Mouse (Mus musculus) stomach, postnatal 0 days (tissue): ENCODE measurements around the gene H1foo. TPM values are rescaled to one million over a fixed set of nuclear protein-coding genes. Genes with fewer than 3 reads are reported as not detected.

Source experiments
- ATAC-seq: fragments of 200-750 bp; cut with Nextera tagmentation; 2 replicates; pipeline ENCODE4 v1.8.0; 2017; ENCODE audit not compliant: low FRiP score, low TSS enrichment
- DNase-seq: peaks from one replicate; pipeline ENCODE4 v3.0.0-alpha.2; 2016; ENCODE audit warnings: low spot score
- H3K27ac ChIP-seq: fragments of 300-500 bp; sonication (generic); replicated peaks from 2 replicates; pipeline ENCODE4 v1.5.1; 2014; ENCODE audit warnings: mild to moderate bottlenecking, control low read depth
- H3K27me3 ChIP-seq: fragments of 300-500 bp; sonication (generic); 2 replicates; pipeline ENCODE4 v1.6.1; 2014; ENCODE audit warnings: low read length; ENCODE audit not compliant: control insufficient read depth, insufficient read depth
- H3K36me3 ChIP-seq: fragments of 300-500 bp; sonication (generic); 2 replicates; pipeline ENCODE4 v1.6.1; 2014; ENCODE audit warnings: low read length, mixed read lengths; ENCODE audit not compliant: control insufficient read depth, insufficient read depth
- H3K4me1 ChIP-seq: fragments of 300-500 bp; sonication (generic); replicated peaks from 2 replicates; pipeline ENCODE4 v1.6.1; 2014; ENCODE audit warnings: antibody characterized with exemption; ENCODE audit not compliant: control insufficient read depth, insufficient read depth
- H3K4me2 ChIP-seq: fragments of 300-500 bp; sonication (generic); replicated peaks from 2 replicates; pipeline ENCODE4 v1.6.1; 2014; ENCODE audit warnings: low read depth, mild to moderate bottlenecking, control low read depth, moderate library complexity
- H3K4me3 ChIP-seq: fragments of 300-500 bp; sonication (generic); 2 replicates; pipeline ENCODE4 v1.5.1; 2014; ENCODE audit warnings: low read depth, low read length, control low read depth
- H3K9ac ChIP-seq: fragments of 300-500 bp; sonication (generic); 2 replicates; pipeline ENCODE4 v1.6.1; 2014; ENCODE audit warnings: mild to moderate bottlenecking, low read length, control low read depth, mixed read lengths
- H3K9me3 ChIP-seq: fragments of 300-500 bp; sonication (generic); 2 replicates; pipeline ENCODE4 v1.6.1; 2016; ENCODE audit warnings: low read length; ENCODE audit not compliant: control insufficient read depth
- CTCF ChIP-seq: IDR thresholded peaks from 2 replicates; pipeline ENCODE4 v1.5.1; 2016; ENCODE audit warnings: antibody characterized with exemption, low read depth, mild to moderate bottlenecking, moderate library complexity
- EP300 ChIP-seq: optimal IDR thresholded peaks from 2 replicates; pipeline ENCODE3; 2016; ENCODE audit warnings: antibody characterized with exemption
- WGBS: fragments of 180-500 bp; shearing (Covaris S2); extraction: QIAGEN DNeasy Blood & Tissue Kit; methylation state at CpG from one replicate; pipeline ENCODE4 v1.1.7; 2014; 5-methylcytosine and 5-hydroxymethylcytosine counted together
- polyA plus RNA-seq: library from polyadenylated mRNA; unstranded; fragments of >200 nt; fragmentation: Nextera tagmentation; extraction: Ambion mirVana; gene quantifications from 2 replicates; pipeline ENCODE4 v1.2.1, GENCODE M21; 2015

Gene H1foo
- polyA plus RNA-seq, 1 experiment from 2014 or later, result not detected

DNA sequence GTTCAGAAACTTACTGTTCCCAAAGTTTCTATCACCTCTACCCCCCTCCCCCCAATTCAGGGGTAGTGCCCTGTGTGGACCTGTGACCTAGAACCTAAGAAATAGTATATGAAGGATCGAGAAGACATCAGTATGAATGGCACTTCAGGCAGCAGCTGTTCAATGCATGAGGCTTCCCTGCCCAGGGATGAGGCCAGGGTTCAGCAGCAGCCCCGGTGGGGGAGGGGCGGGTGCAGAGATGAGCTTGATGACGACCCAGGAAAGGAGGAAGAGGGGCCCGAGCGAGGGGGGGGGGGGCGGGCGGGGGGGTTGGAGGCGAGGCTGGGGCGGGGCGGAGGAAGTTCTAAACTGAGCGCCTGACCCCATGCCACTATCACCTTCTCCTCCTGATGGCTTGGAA is 3.6 kb upstream of the H1foo start:
- TF ChIP-seq EP300 (no peak), CTCF (no peak)
- no peak overlapping the region for H3K4me3 ChIP-seq
- no peak overlapping the region for H3K4me2 ChIP-seq
- no peaks in the 10 kb centered on the region for H3K36me3 ChIP-seq
- WGBS, result 18% methylated on average over 3 of the region's 12 CpGs
- H3K9ac ChIP-seq, result no peak overlapping the region
- DNase-seq, result no peak
- no peaks in the 10 kb centered on the region for H3K27me3 ChIP-seq
- 0 out of 2 replicates have a peak, but pooled peaks cover 3% of the 10 kb centered on the region for H3K9me3 ChIP-seq
- H3K4me1 ChIP-seq, result peaks cover 4% of the 10 kb centered on the region; the same call in 1 of the 2 replicates
- ATAC-seq, result no peak
- H3K27ac ChIP-seq, result no peak overlapping the region

DNA sequence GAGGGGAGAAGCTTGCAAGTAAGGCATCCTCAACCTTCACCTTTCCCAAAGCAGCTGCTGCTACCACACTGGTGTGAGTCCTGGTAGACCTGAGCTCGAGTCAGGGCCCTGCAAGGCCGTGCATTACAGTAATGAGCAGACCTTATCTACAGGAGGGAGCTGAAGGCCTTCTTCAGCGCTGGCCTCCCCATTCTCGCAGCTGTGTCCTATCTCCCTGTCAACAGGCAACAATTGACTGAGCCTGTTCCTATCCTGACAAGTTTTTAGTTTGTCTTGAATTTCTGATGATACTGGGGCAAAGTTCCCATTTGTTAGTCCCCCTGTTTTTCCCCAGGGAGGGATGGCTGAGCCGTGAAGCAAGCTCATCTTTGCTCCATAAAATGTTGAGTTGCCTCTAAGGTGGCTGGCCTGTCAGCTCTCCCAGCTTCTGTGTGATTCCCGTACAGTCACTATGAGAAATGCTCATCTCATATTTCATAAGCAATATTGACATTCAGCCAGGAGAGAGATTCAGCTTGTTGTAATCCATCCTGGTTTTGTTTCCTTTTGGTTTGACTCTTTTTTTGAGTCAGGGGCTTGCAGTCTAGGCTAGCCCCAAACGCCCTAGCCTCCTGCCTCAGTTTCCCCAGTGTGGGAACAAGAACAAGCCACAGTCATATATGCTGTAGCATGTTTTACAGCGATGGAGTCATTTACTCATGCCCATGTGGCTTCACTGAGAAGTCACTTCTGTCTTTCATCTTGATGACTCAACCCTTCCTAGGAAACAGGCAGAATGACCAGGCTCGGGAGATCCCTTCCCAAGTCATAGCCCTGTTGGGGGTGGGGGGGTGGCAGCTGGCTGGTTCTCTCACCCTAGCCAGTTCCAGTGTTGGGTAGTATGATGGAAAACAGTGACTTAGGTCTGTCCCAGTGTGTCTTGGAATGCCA is 975 bp upstream of the H1foo start:
- Histone ChIP-seq H3K9me3 (no peaks in the 10 kb centered on the region), H3K4me2 (no peak overlapping the region), H3K36me3 (no peaks in the 10 kb centered on the region), H3K27ac (no peak overlapping the region), H3K4me3 (no peak overlapping the region), H3K9ac (no peak overlapping the region), H3K27me3 (no peaks in the 10 kb centered on the region), H3K4me1 (peaks cover 4% of the 10 kb centered on the region; the same call in 1 of the 2 replicates)
- DNase-seq (no peak), ATAC-seq (no peak)
- TF ChIP-seq CTCF (no peak), EP300 (no peak)
- 69% methylated on average over 9 of the region's 9 CpGs for WGBS

DNA sequence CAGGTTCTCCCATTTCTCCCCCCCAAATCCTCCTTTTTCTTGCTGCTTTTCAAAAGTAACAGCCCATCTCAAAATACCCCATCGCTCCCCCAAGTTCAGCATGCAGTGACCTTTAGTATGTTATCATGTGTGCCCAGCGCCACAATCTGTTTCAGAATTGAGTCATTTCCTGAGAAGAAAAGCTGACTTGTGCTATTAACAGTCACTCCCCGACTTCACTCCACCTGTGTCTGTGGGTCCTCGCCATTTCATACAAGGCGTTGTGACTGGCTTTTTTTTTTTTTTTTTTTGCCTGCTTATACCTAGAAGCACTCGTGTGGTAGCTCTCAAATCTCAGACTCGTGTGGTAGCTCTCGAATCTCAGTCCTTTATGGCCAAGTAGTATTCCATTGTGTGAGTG is 895 bp downstream of the H1foo start:
- Histone ChIP-seq H3K27me3 (no peaks in the 10 kb centered on the region), H3K4me2 (no peak overlapping the region), H3K27ac (no peak overlapping the region), H3K9ac (no peak overlapping the region), H3K4me3 (no peak overlapping the region), H3K4me1 (peaks cover 4% of the 10 kb centered on the region; the same call in 1 of the 2 replicates), H3K9me3 (no peaks in the 10 kb centered on the region), H3K36me3 (no peaks in the 10 kb centered on the region)
- ATAC-seq (no peak), DNase-seq (no peak)
- TF ChIP-seq EP300 (no peak), CTCF (no peak)
- WGBS, result 81% methylated on average over 8 of the region's 8 CpGs

DNA sequence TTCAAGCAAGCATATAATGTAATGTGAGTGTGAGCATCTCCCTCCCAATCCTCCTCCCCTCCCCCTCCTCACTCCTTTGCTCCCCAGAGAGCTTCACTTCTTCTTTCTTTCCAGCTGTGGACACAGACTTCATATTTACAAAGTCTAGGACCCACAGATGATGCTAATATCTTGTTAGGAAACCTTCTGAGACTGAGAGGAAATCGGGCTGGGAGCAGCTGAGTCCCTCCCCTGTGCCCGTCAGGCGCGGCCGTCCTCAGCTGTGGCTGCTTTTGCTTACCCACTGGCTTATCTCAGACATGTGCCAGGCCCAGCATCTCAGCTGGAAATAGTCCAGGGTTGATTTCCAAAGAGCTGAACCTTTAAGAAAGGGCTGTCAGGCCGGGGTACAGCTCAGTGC is 1.7 kb downstream of the H1foo start:
- Histone ChIP-seq H3K4me1 (peaks cover 4% of the 10 kb centered on the region; the same call in 1 of the 2 replicates), H3K27me3 (no peaks in the 10 kb centered on the region), H3K36me3 (no peaks in the 10 kb centered on the region), H3K4me2 (no peak overlapping the region), H3K9me3 (no peaks in the 10 kb centered on the region), H3K27ac (no peak overlapping the region), H3K4me3 (no peak overlapping the region), H3K9ac (no peak overlapping the region)
- WGBS, result 27% methylated on average over 6 of the region's 6 CpGs
- no peak for TF ChIP-seq EP300
- TF ChIP-seq CTCF, result no peak
- DNase-seq, result peak; percentile 57
- ATAC-seq, result 0 out of 2 replicates have a peak, but pooled peaks have one; percentile 22

DNA sequence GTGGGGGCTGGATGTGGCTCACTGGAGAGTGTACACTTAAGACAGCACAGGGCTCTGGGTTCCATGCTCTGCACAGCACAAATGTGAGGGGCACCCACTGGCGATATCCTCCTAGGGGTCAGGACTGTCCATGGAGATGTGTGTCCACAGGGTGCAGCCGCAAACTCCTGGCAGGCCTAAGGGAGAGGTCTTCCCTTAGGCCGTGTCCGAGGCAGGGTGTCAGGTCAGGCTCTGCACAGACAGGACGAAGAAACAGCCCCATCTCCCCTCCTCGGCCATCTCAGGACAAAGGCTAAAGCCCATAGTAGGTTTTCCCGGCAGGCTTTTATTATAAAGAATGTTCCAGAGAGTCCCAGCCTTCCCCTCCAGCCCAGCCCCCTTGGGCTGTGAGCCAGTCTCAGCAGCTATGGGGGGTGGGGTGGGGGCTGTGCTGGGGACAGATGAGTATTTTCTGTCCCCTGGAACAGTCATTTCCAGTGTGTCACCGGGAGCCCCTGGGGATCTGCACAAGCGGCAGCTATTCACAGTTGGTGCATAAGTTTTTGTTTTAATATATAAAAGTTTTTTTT is 9.9 kb downstream of the H1foo start:
- no peaks in the 10 kb centered on the region for H3K36me3 ChIP-seq
- H3K4me3 ChIP-seq, result no peak overlapping the region
- H3K27ac ChIP-seq, result no peak overlapping the region
- H3K4me1 ChIP-seq, result peaks cover 7% of the 10 kb centered on the region; the same call in 1 of the 2 replicates
- H3K27me3 ChIP-seq, result no peaks in the 10 kb centered on the region
- WGBS, result 69% methylated on average over 9 of the region's 9 CpGs
- no peaks in the 10 kb centered on the region for H3K9me3 ChIP-seq
- no peak for TF ChIP-seq CTCF
- no peak overlapping the region for H3K9ac ChIP-seq
- no peak overlapping the region for H3K4me2 ChIP-seq
- DNase-seq, result no peak
- ATAC-seq, result no peak

DNA sequence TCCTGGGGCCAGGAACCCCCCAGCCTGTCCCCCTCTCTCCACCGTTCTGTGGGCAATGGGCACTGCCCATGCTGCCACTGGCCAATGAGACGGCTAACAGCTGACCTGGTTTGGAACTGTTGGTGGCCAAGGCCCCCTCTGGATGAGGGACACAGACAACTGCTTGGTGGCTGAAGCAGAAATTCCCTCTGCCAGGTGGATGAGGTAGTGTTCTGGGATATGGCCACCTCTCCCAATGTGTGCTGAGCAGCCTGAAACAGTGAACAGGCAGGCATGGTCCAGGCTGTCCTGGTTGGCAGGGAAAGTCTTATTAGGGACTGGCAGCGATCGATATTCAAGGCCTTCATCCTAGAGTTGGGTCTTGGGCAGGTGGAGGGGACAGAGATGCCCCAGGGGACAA is 10.4 kb downstream of the H1foo start:
- no peak for TF ChIP-seq CTCF
- TF ChIP-seq EP300, result no peak
- H3K4me1 ChIP-seq, result peaks cover 8% of the 10 kb centered on the region; the same call in 1 of the 2 replicates
- H3K4me2 ChIP-seq, result no peak overlapping the region
- no peaks in the 10 kb centered on the region for H3K9me3 ChIP-seq
- H3K27me3 ChIP-seq, result no peaks in the 10 kb centered on the region
- 0 out of 2 replicates have a peak, but pooled peaks cover under 1% of the 10 kb centered on the region for H3K36me3 ChIP-seq
- ATAC-seq (no peak), DNase-seq (no peak)
- no peak overlapping the region for H3K4me3 ChIP-seq
- H3K9ac ChIP-seq, result no peak overlapping the region
- no peak overlapping the region for H3K27ac ChIP-seq
- WGBS, result 84% methylated on average over 4 of the region's 4 CpGs
